Mouse (Mus musculus) adrenal gland, adult 18-20 months (tissue): Measurements from ENCODE around the gene Zfp655. TPM values are rescaled to one million over a fixed set of nuclear protein-coding genes. Genes with fewer than 3 reads are reported as not detected.
"Not testable (repeated sequence)": the region's sequence is repeated elsewhere in the genome, so short reads cannot be mapped to it uniquely, and the experiment has no call there.

Experiments
- DNase-seq, 2 experiments: peaks; one replicate each; pipeline ENCODE4 v3.0.0; 2021 to 2022; ENCODE audit warnings: low spot score in 2 of 2
- total RNA-seq, 2 experiments: library from RNA; stranded (reverse); gene quantifications; 1 replicate in 1 of 2; 2 replicates in 1 of 2; pipeline ENCODE4 v1.2.3; 2021

The Zfp655 gene
- total RNA-seq, 2 experiments from 2014 or later: 46.2 to 59.3 TPM

DNA sequence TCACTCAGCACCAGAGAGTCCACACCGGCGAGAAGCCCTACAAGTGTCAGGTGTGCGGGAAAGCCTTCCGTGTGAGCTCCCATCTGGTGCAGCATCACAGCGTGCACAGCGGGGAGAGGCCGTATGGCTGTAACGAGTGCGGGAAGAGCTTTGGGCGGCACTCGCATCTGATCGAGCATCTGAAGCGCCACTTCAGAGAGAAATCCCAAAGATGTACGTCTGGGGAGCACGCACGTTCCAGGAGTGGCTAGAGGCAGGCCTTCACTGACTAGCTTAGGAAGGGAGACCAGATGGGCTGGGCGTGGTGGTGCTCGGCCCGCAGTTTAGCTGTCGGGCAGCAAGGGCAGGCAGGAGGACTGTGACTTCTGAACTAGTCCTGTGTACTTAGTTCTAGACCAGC is 12.8 kb upstream of the Zfp655 start:
- no peak for DNase-seq

DNA sequence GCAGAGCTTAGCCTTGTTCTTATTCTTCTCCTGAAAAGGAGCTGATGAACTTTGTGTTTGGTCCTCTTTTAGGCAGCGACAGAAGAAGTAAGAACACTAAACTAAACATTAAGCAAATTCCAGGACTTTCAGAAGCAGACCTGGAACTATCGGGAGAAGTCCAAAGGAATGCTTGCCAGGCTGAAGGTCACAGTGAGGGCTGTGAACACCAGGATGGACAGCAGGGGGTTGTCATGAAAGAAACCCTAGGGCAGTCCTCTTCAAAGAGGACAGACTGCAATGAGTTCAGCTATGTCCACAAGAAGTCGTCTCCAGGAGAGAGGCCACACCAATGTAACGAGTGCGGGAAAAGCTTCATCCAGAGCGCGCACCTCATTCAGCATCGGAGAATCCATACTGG is 11.5 kb upstream of the Zfp655 start:
- DNase-seq: no peak

DNA sequence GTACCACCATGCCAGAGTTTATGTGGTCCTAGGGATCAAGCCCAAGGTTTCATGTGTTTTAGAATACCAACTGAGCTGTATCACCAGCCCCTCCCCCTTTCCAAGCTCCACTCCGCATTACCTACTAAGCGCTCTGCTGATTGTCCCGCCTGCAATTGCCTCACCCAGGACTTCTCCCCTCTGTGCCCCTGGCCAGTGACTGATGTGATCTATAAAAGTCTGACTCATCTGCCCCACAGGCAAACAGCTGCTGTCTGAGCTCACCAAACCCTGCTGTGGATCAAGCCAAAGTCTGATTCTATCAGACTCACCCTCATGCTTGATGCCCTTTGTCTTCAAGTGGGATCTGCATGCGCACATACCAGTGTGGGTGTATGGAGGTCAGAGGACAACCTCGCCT is 8.7 kb upstream of the Zfp655 start:
- DNase-seq: no peak

DNA sequence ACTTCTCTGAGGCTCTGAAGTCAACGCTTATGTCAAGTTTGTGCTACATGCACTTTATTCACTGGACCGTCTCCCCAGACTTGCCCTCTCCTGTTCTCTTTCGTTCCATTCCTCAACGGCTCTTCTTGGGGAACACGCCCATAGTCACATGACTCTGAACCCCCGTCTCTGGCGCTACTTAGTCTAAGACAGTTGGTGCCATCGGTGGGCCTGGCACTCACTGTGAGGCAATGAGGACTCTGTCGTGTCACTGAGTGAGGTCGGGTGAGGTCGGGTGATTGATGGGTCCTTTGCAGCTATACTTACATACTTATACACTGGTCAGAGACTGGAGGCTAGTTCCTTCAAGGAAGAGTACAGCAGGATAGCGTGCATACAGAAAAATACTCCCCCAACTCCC is 8.1 kb upstream of the Zfp655 start:
- no peak for DNase-seq

DNA sequence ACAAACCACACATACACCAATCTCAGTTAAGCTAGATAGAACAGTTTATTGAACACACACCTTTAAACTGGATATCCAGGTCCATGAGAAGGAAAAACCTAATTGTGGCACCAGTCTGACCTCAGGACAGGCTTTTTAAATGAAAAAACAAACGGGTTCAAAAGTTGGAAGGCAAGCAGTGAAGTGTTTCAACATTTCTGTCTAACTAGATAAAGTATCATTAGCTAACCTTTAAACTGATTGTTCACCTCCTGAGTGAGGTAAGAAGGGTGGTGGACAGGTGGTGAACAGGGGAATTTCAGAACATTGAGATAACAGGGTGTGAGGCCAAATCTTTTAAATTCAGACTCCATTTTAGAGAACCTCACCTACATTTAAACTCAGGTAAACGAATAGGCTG is 5.1 kb upstream of the Zfp655 start:
- DNase-seq: no peak

DNA sequence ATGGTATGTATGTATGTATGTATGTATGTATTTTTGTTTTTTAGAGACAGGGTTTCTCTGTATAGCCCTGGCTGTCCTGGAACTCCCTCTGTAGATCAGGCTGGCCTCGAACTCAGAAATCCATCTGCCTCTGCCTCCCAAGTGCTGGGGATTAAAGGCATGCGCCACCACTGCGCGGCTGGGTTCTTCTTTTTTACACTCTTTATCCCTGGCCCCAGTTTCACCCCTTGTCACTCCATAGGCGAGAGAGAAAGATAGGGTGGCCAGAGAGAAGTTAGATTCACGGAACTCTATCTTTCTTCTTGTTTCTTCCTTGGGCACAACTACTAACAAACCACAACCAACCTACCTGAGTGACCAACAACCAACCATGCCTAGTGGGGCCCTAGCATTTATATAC is 2.2 kb upstream of the Zfp655 start:
- not testable (repeated sequence) for DNase-seq

DNA sequence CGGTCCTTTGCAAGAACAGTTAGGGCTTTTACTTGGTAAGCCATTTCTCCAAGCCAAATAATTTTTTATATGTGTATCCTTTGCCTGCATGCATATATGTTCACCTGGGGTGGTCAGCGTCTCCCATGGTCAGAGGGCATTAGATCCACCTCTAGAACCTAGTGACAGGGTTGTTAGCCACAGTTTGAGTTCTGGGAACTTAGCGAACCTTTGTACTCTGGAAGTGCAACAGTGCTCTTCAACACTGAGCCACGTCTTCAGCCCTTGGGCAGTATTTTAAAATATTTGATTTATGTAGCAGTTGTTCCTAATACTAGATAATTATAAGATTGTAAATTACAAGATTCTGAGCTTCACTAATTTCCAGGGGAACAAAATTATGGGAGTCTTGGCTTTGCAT is 874 bp upstream of the Zfp655 start:
- DNase-seq: no peak

DNA sequence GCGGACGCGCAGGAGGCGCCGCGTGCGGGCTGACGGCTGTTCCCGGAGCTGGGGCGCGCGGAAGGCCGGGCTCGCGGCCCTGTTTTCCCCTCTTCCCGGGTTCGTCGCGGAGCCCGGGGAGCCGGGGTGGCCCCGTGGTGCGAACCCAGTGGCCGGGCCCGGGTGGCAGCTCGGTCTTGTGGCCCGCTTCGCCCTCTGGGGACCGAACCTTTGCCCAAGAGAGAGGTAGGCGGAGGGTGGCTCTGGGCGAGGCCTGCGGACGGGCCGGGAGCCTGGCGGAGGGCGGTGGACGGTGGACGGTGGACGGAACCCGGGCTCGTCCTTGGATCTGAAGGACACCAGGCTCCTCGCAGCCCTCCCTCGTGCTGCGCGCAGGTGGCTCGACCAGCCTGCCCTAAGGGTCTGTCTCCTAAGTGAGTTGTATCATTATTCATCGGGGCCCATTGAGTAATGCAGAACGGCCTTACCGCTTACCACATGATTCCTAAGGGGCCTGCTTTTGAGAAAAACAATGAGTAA is 437 bp downstream of the Zfp655 start:
- DNase-seq: no peak

DNA sequence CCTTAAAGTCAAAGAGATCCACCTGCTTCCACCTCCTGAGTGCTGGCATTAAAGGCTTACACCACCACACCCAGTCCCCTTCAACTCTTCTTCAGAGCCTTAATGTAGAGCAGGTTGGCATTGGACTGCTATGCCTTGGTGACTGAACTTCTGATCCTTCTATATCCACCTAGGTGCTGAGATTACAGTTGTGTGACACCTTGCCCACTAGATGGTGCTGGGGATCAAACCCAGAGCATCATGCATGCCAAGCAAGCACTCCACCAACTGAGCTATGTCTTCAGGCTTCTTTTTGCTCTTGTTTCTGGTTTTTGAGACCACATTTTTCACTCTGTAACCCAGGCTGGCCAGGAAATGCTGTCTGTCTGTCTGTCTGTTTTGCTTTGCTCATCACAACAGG is 3.1 kb downstream of the Zfp655 start:
- DNase-seq: no peak

DNA sequence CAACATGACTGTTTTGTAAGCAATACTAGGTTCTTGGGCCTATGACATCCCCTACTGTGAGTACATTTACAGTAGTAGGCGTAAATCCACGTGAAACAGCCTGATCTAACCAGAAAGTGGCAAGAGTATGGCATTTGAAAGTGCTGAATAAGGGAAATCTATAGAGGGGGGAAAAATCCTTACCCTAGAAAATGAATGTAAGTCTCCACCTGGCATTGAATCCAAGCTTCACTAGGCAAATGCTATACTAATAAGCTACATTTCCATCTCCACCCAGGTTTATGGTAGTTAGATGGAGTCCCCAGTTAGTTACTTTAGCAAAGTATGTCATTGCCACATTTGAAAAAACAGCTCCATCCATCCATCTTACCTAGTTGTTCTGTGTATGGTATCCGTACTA is 18.0 kb downstream of the Zfp655 start:
- no peak for DNase-seq

DNA sequence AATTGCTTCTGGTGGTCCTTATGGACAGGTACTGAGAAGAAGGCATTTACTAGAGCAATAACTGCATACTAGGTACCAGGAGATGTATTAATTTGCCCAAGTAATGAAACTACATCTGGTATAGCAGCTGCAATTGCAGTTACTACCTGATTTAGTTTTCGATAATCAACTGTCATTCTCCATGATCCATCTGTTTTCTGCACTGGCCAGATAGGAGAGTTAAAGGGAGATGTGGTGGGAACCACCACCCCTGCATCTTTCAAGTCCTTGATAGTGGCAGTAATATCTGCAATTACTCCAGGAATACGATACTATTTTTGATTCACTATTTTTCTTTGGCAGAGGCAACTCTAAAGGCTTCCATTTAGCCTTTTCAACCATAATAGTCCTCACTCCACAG is 42.1 kb downstream of the Zfp655 start:
- not testable (repeated sequence) for DNase-seq

DNA sequence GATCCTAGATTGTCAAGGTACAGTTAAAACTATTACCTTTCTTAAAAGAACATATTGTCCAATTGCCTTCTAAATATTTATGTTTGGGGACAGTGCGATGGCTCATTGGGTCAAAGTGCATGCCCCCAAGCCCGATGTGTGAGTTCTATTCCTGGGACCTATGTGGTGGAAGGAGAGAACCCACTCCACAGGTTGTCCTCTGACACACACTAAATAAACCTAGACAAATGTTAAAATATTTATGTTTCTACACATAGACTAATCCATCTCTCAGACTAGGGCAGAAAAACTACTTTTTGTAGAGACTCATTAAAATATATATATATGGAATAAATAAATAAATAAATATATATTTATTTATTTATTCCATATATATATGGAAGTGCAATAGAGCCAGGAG is 48.4 kb downstream of the Zfp655 start:
- DNase-seq: no peak

DNA sequence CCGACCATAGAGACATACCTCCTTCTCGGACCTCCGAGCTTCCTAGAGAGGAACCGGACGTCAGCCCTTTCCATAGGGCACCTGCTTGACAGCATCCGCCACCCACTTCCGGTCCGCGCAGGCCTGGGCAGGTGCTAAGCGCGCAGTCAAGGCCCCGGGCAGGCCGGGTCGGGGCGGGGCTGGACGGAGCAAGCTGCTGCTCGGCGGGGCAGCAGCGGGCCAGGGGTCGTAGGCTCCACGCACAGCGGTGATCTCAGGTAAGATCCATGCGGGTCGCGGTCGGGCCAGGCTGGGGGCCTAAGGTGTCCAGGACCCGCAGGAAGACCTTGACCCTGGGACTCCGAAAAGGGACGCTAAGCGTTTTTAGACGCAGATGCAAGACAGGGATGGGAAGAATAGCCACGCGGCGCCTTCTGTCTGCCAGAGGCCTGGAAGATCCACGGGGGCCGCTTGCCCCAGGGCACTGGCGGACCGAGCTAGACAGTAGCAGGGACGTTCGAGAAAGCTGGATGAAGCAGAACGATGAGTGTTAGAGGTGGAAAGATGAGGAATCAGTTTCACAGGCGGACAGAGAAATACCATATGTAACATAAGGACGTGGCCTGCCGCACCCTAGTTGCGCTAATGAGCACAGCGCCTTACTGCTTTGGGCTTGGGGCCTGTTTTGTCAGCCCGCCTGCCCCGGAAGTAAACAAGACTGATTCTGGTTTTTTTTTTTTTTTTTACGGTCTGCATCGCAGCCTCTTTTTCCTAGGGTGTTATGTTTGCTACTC is 49.0 kb downstream of the Zfp655 start, which contains the start of gene Zscan25:
Zscan25 (plus strand) TSS at position 130 of the 773 bp plus-strand sequence.
- DNase-seq: peak; percentile 84 to 87

DNA sequence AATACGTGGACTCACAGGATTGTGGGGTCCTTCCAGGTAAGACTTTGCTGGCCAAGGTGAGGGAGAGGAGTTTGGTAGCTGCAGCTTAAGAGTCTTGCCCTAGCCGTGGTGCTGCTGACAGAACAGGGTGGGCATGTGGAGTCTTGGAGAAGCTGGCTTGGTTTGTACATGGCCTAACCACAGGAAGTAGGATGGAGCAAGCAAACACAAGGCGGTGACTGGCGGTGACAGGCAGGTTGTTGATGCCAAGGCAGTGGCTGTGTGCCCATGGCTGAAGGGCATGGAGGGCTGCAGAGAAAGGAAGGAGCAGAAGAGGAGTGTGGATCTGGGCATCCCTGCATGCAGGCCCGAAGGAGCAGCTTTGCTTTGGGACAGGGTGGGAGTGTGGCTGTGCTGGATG is 56.9 kb downstream of the Zfp655 start:
- no peak for DNase-seq

DNA sequence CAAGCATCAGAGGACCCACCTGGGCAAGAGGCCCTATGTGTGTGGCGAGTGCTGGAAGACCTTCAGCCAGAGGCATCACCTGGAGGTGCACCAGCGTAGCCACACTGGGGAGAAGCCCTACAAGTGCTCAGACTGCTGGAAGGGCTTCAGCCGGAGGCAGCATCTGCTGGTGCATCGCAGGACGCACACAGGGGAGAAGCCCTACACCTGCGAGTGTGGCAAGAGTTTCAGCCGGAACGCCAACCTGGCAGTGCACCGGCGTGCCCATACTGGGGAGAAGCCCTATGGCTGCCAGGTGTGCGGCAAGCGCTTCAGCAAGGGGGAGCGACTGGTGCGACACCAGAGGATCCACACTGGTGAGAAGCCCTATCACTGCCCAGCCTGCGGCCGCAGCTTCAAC is 59.2 kb downstream of the Zfp655 start:
- DNase-seq: no peak

DNA sequence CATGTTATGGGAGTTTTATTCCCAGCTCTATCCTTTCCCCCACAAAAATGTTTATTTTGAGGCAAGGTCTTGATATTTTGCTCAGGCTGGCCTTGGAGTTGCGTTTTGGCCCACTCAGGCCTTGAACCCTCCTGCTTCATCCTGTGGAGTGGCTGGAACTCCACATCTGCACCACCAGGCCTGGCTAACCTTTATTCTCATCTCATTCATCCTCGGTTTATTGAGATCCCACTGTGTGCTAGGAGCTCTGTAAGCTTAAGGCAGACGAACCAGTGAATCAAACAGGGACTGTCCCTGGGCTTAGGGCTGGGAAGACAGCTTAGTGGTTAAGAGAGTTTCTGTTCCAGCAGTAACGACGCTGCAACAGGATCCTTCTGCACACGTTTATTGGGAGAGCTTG is 60.9 kb downstream of the Zfp655 start:
- DNase-seq: no peak

Other genes starting within 250 kb of the Zfp655 start
- not detected for gene Gm4871, start 199.0 kb upstream of the Zfp655 start, total RNA-seq
- not detected for gene 1700018F24Rik, start 188.7 kb upstream of the Zfp655 start, total RNA-seq
- gene Arpc1a, start 147.9 kb upstream of the Zfp655 start, total RNA-seq: 100 to 1,000 TPM; 131 to 134 TPM
- gene Kpna7, start 147.7 kb upstream of the Zfp655 start, total RNA-seq: not detected
- gene Arpc1b, start 117.5 kb upstream of the Zfp655 start, total RNA-seq: 100 to 1,000 TPM; 210 to 225 TPM
- gene Pdap1, start 91.5 kb upstream of the Zfp655 start, total RNA-seq: 10 to 100 TPM; 77.4 to 84.6 TPM
- 100 to 1,000 TPM; 103 to 110 TPM for gene Bud31, start 91.4 kb upstream of the Zfp655 start, total RNA-seq
- 10 to 100 TPM; 22.1 to 23.1 TPM for gene Ptcd1, start 64.6 kb upstream of the Zfp655 start, total RNA-seq
- gene Cpsf4, start 64.5 kb upstream of the Zfp655 start, total RNA-seq: 10 to 100 TPM; 19.9 to 22.5 TPM
- 100 to 1,000 TPM; 493 to 672 TPM for gene Atp5j2, start 39.7 kb upstream of the Zfp655 start, total RNA-seq
- gene Zkscan14, start 29.8 kb upstream of the Zfp655 start, total RNA-seq: 10 to 100 TPM in 1 of 2 experiments, 1 to 10 TPM in 1; 9.5 to 10.9 TPM
- gene Zkscan5, start 27.2 kb upstream of the Zfp655 start, total RNA-seq: 10 to 100 TPM in 1 of 2 experiments, 1 to 10 TPM in 1; 9.2 to 10.6 TPM
- gene Zscan25, start 48.8 kb downstream of the Zfp655 start, total RNA-seq: 10 to 100 TPM; 15.4 to 16.6 TPM
- not detected for gene Cyp3a57, start 113.6 kb downstream of the Zfp655 start, total RNA-seq
- gene Cyp3a16, start 238.0 kb downstream of the Zfp655 start, total RNA-seq: under 1 TPM in 1 of 2 experiments, not detected in 1; 0.20 TPM